Mouse (Mus musculus): ENCODE results near the gene Macf1.
"Not testable (repeated sequence)": the region's sequence is repeated elsewhere in the genome, so short reads cannot be mapped to it uniquely, and the experiment has no call there.

- peak; percentile 17; the same call in 1 of the 2 replicates for TF ChIP-seq CTCF (IDR thresholded peaks at IDR 0.05; ENCODE audit: low read depth)
- not testable (repeated sequence) for TF ChIP-seq EP300 (optimal IDR thresholded peaks at IDR 0.05)
These were observed 164.0 kb downstream of the Macf1 start for GRCm38 (mm10) chr4:123520123-123520522.

All from stomach, postnatal 0 days (tissue).